Mouse (Mus musculus): ENCODE data around the gene Adra1b. TPM values are rescaled to one million over a fixed set of nuclear protein-coding genes. Genes with fewer than 3 reads are reported as not detected.

Gene Adra1b
- polyA plus RNA-seq, 1 experiment from 2014 or later: 6.0 TPM

- Histone ChIP-seq H3K36me3 (ENCODE audit: control insufficient read depth, insufficient read depth) (no peaks in the 10 kb centered on the region), H3K9me3 (replicated peaks; ENCODE audit: control insufficient read depth, low read length) (no peaks in the 10 kb centered on the region), H3K27ac (ENCODE audit: low read length) (no peak overlapping the region), H3K4me1 (ENCODE audit: control insufficient read depth, insufficient read depth, low read length) (peaks cover 16% of the 10 kb centered on the region; the same call in 1 of the 2 replicates), H3K9ac (ENCODE audit: low read length) (no peak overlapping the region), H3K4me2 (ENCODE audit: low read depth, low read length) (no peak overlapping the region), H3K4me3 (ENCODE audit: low read length) (no peak overlapping the region), H3K27me3 (ENCODE audit: control insufficient read depth, insufficient read depth, low read length) (no peaks in the 10 kb centered on the region)
- 38% methylated on average over 5 of the region's 5 CpGs for WGBS
- no peak for ATAC-seq (replicated peaks; ENCODE audit: extremely low read depth, insufficient read depth, low FRiP score)
Measured at GRCm38 (mm10) chr11:43929706-43930105, 28.7 kb upstream of the Adra1b start.

- Histone ChIP-seq H3K9ac (ENCODE audit: low read length) (no peak overlapping the region), H3K4me3 (ENCODE audit: low read length) (no peak overlapping the region), H3K27ac (ENCODE audit: low read length) (no peak overlapping the region), H3K9me3 (replicated peaks; ENCODE audit: control insufficient read depth, low read length) (no peaks in the 10 kb centered on the region), H3K27me3 (ENCODE audit: control insufficient read depth, insufficient read depth, low read length) (no peaks in the 10 kb centered on the region), H3K4me2 (ENCODE audit: low read depth, low read length) (no peak overlapping the region), H3K4me1 (ENCODE audit: control insufficient read depth, insufficient read depth, low read length) (peaks cover 16% of the 10 kb centered on the region; the same call in 1 of the 2 replicates), H3K36me3 (ENCODE audit: control insufficient read depth, insufficient read depth) (no peaks in the 10 kb centered on the region)
- WGBS: 19% methylated on average over 5 of the region's 5 CpGs
- ATAC-seq (replicated peaks; ENCODE audit: extremely low read depth, insufficient read depth, low FRiP score): no peak
Measured at GRCm38 (mm10) chr11:43929178-43929577, 28.2 kb upstream of the Adra1b start.

DNA sequence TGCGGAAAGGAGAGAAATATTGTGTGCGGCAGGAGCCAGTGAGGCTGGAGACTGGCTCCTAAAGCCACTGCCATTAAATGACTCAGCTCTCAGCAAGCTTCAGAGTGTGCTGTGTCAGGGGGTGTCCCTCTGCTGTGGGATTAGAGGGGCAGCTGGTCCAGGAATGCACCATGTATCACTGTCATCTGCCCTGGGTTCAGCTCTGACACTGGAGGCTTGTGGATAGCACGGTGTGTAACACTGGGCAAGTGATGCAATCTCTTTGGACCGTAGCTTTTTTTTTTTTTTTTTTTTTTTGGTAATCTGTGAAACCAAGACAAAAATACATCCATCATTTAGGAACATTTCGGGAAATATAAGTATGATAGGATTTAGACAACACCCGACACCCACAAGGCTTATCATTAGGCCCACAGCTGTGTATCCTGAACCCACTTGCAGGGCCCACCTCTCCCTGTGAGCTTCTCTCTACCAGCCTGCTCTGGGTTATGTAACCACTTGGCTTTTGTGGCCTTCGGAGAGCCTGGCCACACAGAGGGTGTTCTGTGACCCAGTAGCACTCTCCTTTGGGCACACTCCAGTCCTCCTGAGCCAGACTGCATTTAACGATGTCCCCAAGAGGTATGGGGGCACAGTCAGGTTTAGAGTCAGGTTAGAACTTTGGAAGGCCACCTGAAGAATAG is 26.3 kb upstream of the Adra1b start:
- 76% methylated on average over 8 of the region's 8 CpGs for WGBS
- Histone ChIP-seq H3K4me3 (ENCODE audit: low read length) (no peak overlapping the region), H3K36me3 (ENCODE audit: control insufficient read depth, insufficient read depth) (no peaks in the 10 kb centered on the region), H3K27ac (ENCODE audit: low read length) (no peak overlapping the region), H3K27me3 (ENCODE audit: control insufficient read depth, insufficient read depth, low read length) (no peaks in the 10 kb centered on the region), H3K9me3 (replicated peaks; ENCODE audit: control insufficient read depth, low read length) (no peaks in the 10 kb centered on the region), H3K4me2 (ENCODE audit: low read depth, low read length) (no peak overlapping the region), H3K4me1 (ENCODE audit: control insufficient read depth, insufficient read depth, low read length) (peaks cover 13% of the 10 kb centered on the region; the same call in 1 of the 2 replicates), H3K9ac (ENCODE audit: low read length) (no peak overlapping the region)
- ATAC-seq (replicated peaks; ENCODE audit: extremely low read depth, insufficient read depth, low FRiP score): no peak

DNA sequence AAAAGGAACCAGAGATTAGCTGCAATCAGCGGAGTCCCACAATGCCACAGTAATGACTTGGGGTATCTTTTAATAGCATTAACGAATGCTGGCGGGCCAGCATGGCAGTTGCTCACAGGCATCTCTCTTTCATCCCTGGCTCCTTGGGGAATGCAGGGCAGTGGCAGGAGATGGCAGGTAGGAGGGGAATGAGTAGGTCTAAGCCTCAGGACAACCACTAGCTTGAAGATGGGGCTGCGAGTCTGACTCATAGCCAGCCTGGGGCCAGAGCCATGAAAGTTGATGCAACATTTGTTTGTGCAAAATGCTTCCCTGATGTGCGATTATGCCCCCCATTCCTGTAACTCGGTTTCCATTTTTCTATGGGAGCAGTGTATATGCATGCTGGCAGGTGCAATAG is 25.2 kb upstream of the Adra1b start:
- Histone ChIP-seq H3K4me1 (ENCODE audit: control insufficient read depth, insufficient read depth, low read length) (peaks cover 13% of the 10 kb centered on the region; the same call in 1 of the 2 replicates), H3K27ac (ENCODE audit: low read length) (no peak overlapping the region), H3K27me3 (ENCODE audit: control insufficient read depth, insufficient read depth, low read length) (no peaks in the 10 kb centered on the region), H3K9me3 (replicated peaks; ENCODE audit: control insufficient read depth, low read length) (no peaks in the 10 kb centered on the region), H3K4me2 (ENCODE audit: low read depth, low read length) (no peak overlapping the region), H3K9ac (ENCODE audit: low read length) (no peak overlapping the region), H3K4me3 (ENCODE audit: low read length) (no peak overlapping the region), H3K36me3 (ENCODE audit: control insufficient read depth, insufficient read depth) (no peaks in the 10 kb centered on the region)
- 61% methylated on average over 6 of the region's 6 CpGs for WGBS
- ATAC-seq (replicated peaks; ENCODE audit: extremely low read depth, insufficient read depth, low FRiP score): 0 out of 2 replicates have a peak, but pooled peaks have one; percentile 57

DNA sequence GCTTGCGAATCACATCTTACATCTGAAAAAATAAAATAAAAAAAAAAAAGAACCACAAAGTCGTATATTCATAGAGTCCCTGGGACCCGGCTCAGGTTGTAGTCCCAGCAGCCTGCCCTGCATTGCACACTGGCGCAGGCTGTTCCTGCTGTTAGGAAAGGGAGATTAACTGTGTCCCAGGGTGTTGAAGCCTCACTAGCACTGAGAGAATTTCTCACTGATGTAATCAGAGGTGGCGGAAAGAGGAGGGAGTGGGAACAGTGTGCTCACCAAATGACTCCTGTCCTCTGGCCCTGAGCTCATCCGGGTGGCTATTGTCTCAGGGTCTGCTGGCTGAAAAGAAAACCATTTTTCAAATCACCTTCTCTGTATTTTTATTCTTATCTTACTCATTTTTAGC is 24.6 kb upstream of the Adra1b start:
- ATAC-seq (replicated peaks; ENCODE audit: extremely low read depth, insufficient read depth, low FRiP score): peak; percentile 83
- H3K27me3 ChIP-seq (ENCODE audit: control insufficient read depth, insufficient read depth, low read length): no peaks in the 10 kb centered on the region
- no peaks in the 10 kb centered on the region for H3K9me3 ChIP-seq (replicated peaks; ENCODE audit: control insufficient read depth, low read length)
- no peak overlapping the region for H3K4me2 ChIP-seq (ENCODE audit: low read depth, low read length)
- H3K36me3 ChIP-seq (ENCODE audit: control insufficient read depth, insufficient read depth): no peaks in the 10 kb centered on the region
- no peak overlapping the region for H3K4me3 ChIP-seq (ENCODE audit: low read length)
- H3K4me1 ChIP-seq (ENCODE audit: control insufficient read depth, insufficient read depth, low read length): peaks cover 13% of the 10 kb centered on the region; the same call in 1 of the 2 replicates
- WGBS: 32% methylated on average over 6 of the region's 6 CpGs
- H3K9ac ChIP-seq (ENCODE audit: low read length): no peak overlapping the region
- no peak overlapping the region for H3K27ac ChIP-seq (ENCODE audit: low read length)

GRCm38 (mm10) chr11:43921701-43922100 is 20.7 kb upstream of the Adra1b start:
- no peak for ATAC-seq (replicated peaks; ENCODE audit: extremely low read depth, insufficient read depth, low FRiP score)
- Histone ChIP-seq H3K4me3 (ENCODE audit: low read length) (no peak overlapping the region), H3K9ac (ENCODE audit: low read length) (no peak overlapping the region), H3K4me2 (ENCODE audit: low read depth, low read length) (no peak overlapping the region), H3K9me3 (replicated peaks; ENCODE audit: control insufficient read depth, low read length) (no peaks in the 10 kb centered on the region), H3K4me1 (ENCODE audit: control insufficient read depth, insufficient read depth, low read length) (peaks cover 7% of the 10 kb centered on the region; the same call in 1 of the 2 replicates), H3K27me3 (ENCODE audit: control insufficient read depth, insufficient read depth, low read length) (no peaks in the 10 kb centered on the region), H3K36me3 (ENCODE audit: control insufficient read depth, insufficient read depth) (no peaks in the 10 kb centered on the region), H3K27ac (ENCODE audit: low read length) (no peak overlapping the region)
- WGBS: 58% methylated on average over 2 of the region's 2 CpGs

- no peak overlapping the region for H3K4me3 ChIP-seq (ENCODE audit: low read length)
- peaks cover 6% of the 10 kb centered on the region for H3K4me1 ChIP-seq (ENCODE audit: control insufficient read depth, insufficient read depth, low read length)
- no peaks in the 10 kb centered on the region for H3K27me3 ChIP-seq (ENCODE audit: control insufficient read depth, insufficient read depth, low read length)
- no peak for ATAC-seq (replicated peaks; ENCODE audit: extremely low read depth, insufficient read depth, low FRiP score)
- H3K9ac ChIP-seq (ENCODE audit: low read length): no peak overlapping the region
- WGBS: 67% methylated on average over 7 of the region's 7 CpGs
- no peaks in the 10 kb centered on the region for H3K9me3 ChIP-seq (replicated peaks; ENCODE audit: control insufficient read depth, low read length)
- no peaks in the 10 kb centered on the region for H3K36me3 ChIP-seq (ENCODE audit: control insufficient read depth, insufficient read depth)
- H3K27ac ChIP-seq (ENCODE audit: low read length): no peak overlapping the region
- no peak overlapping the region for H3K4me2 ChIP-seq (ENCODE audit: low read depth, low read length)
Measured at GRCm38 (mm10) chr11:43919492-43920055, 18.6 kb upstream of the Adra1b start.

DNA sequence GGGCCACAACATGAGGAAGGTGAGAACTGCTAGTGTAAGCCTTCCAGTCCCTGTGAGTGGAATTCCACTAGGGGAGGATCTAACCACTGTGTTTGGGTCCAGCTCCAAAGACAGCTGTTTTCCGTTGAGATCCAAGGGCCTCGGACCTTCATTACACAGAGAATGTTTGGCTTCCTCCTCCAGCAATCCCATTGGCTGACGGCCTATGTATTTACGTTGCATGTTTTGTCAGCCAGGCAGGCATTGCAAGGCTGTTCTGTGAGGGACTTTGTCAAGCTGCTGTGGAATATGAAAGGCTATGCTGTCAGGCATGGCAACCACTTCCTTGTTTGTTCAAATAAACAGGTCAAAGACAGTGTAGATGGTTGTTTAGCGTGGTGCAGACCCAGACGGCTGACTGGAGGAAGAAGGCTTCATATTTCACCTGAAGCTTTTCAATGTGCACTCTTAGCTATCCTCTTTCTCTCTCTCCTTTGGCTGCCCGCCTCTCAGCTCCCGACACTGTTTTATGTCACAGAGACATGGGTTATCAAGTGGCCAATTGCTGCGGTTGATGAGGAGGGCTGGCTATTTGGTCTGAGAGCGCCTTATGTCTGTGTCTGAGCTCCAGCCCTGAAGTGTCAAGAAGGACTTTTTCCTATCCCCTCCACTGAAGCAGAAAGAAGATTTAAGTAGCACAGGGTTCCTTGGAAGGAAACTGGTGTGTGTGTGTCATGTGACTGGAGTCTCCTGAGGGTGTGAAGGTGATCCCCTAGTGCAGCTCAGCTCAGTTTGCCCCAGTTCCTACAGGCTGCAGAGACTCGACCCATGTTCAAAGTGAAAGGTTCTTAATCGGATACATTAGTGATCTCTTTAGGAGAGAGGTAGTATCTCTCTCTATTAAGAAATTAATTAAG is 13.8 kb upstream of the Adra1b start:
- peaks cover 3% of the 10 kb centered on the region; the same call in 1 of the 2 replicates for H3K9me3 ChIP-seq (replicated peaks; ENCODE audit: control insufficient read depth, low read length)
- no peaks in the 10 kb centered on the region for H3K27me3 ChIP-seq (ENCODE audit: control insufficient read depth, insufficient read depth, low read length)
- H3K9ac ChIP-seq (ENCODE audit: low read length): no peak overlapping the region
- peaks cover 18% of the 10 kb centered on the region for H3K4me1 ChIP-seq (ENCODE audit: control insufficient read depth, insufficient read depth, low read length)
- no peaks in the 10 kb centered on the region for H3K36me3 ChIP-seq (ENCODE audit: control insufficient read depth, insufficient read depth)
- H3K4me3 ChIP-seq (ENCODE audit: low read length): no peak overlapping the region
- peak overlapping the region; percentile 17 for H3K27ac ChIP-seq (ENCODE audit: low read length)
- WGBS: 33% methylated on average over 12 of the region's 12 CpGs
- H3K4me2 ChIP-seq (ENCODE audit: low read depth, low read length): peak overlapping the region; percentile 16; the same call in 1 of the 2 replicates
- peak; percentile 42 for ATAC-seq (replicated peaks; ENCODE audit: extremely low read depth, insufficient read depth, low FRiP score)

Measured in heart, embryonic 16.5 days (tissue).